Mouse (Mus musculus) kidney, postnatal 0 days (tissue): Measurements from ENCODE around the gene Ferd3l. TPM values are rescaled to one million over a fixed set of nuclear protein-coding genes. Genes with fewer than 3 reads are reported as not detected.
A peak's percentile ranks its signal among the peaks of the same experiment; 100 is the strongest.

ENCODE experiments used
- ATAC-seq: fragments of 200-750 bp; cut with Nextera tagmentation; replicated peaks from 2 replicates; pipeline ENCODE4 v1.8.0; 2017; ENCODE audit warnings: low read depth, moderate number of reproducible peaks, moderate TSS enrichment, moderate library complexity; ENCODE audit not compliant: low FRiP score
- DNase-seq: peaks from one replicate; pipeline ENCODE4 v3.0.0-alpha.2; 2016; ENCODE audit warnings: low spot score
- H3K27ac ChIP-seq: fragments of 300-500 bp; sonication (generic); 2 replicates; pipeline ENCODE4 v1.5.1; 2014; ENCODE audit warnings: mild to moderate bottlenecking
- H3K27me3 ChIP-seq: fragments of 300-500 bp; sonication (generic); 2 replicates; pipeline ENCODE4 v1.6.1; 2014; ENCODE audit warnings: low read length, mixed read lengths; ENCODE audit not compliant: insufficient read depth
- H3K36me3 ChIP-seq: fragments of 300-500 bp; sonication (generic); 2 replicates; pipeline ENCODE4 v1.6.1; 2014; ENCODE audit warnings: low read length, mixed read lengths; ENCODE audit not compliant: insufficient read depth
- H3K4me1 ChIP-seq: fragments of 300-500 bp; sonication (generic); replicated peaks from 2 replicates; pipeline ENCODE4 v1.6.1; 2014; ENCODE audit warnings: antibody characterized with exemption, low read length, mixed read lengths; ENCODE audit not compliant: insufficient read depth
- H3K4me2 ChIP-seq: fragments of 300-500 bp; sonication (generic); 2 replicates; pipeline ENCODE4 v1.6.1; 2014; ENCODE audit warnings: mild to moderate bottlenecking, low read length, moderate library complexity, mixed read lengths
- H3K4me3 ChIP-seq: fragments of 300-500 bp; sonication (generic); replicated peaks from 2 replicates; pipeline ENCODE4 v1.5.1; 2014; ENCODE audit warnings: low read depth, low read length
- H3K9ac ChIP-seq: fragments of 300-500 bp; sonication (generic); 2 replicates; pipeline ENCODE4 v1.6.1; 2014; ENCODE audit warnings: low read depth, low read length
- H3K9me3 ChIP-seq: fragments of 300-500 bp; sonication (generic); replicated peaks from 2 replicates; pipeline ENCODE4 v1.6.1; 2016; ENCODE audit warnings: low read length, inconsistent platforms, mixed read lengths
- CTCF ChIP-seq: IDR thresholded peaks from 2 replicates; pipeline ENCODE4 v1.5.1; 2016; ENCODE audit warnings: antibody characterized with exemption, low read depth, mild to moderate bottlenecking, moderate library complexity
- WGBS: fragments of 180-500 bp; shearing (Covaris S2); extraction: QIAGEN DNeasy Blood & Tissue Kit; methylation state at CpG from one replicate; pipeline ENCODE4 v1.1.7; 2014; 5-methylcytosine and 5-hydroxymethylcytosine counted together
- polyA plus RNA-seq: library from polyadenylated mRNA; unstranded; fragments of >200 nt; fragmentation: Nextera tagmentation; extraction: Ambion mirVana; gene quantifications from 2 replicates; pipeline ENCODE4 v1.2.1, GENCODE M21; 2015

Ferd3l gene
- polyA plus RNA-seq: not detected in 2 replicates

- no peaks in the 10 kb centered on the region for H3K9me3 ChIP-seq
Observed at GRCm38 (mm10) chr12:33928331-33929192, at the start of gene Ferd3l. Gene Ferd3l (plus strand): TSS chr12:33928425.

DNA sequence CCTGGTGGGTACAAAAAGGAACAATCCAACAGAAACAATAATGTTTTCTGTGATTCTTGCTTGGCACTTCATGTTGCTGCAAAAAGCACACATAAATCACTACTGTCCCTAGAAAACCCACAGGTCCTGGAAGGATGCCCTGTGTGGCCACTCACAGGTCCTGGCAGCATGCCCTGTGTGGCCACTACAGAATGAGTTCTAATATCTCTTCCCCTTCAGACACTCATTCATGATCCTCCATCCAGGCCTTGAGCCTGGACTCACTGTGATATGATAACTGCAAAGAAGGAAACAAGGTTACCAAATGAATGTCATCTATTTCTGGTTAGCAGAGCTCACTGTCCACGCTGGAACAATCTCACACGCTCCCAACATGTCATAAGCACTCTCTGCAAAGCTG, 34.3 kb upstream of the Ferd3l start:
- Histone ChIP-seq H3K36me3 (no peaks in the 10 kb centered on the region), H3K9me3 (no peaks in the 10 kb centered on the region; the same call in 1 of the 2 replicates), H3K9ac (no peak overlapping the region), H3K4me2 (no peak overlapping the region), H3K27ac (no peak overlapping the region), H3K4me3 (no peak overlapping the region), H3K27me3 (no peaks in the 10 kb centered on the region), H3K4me1 (no peaks in the 10 kb centered on the region)
- no peak for TF ChIP-seq CTCF
- DNase-seq (no peak), ATAC-seq (no peak)
- 77% methylated on average over 2 of the region's 2 CpGs for WGBS

More at GRCm38 (mm10) chr12:33928331-33929192, at the start of gene Ferd3l:
- Histone ChIP-seq H3K4me1 (no peaks in the 10 kb centered on the region), H3K27me3 (peaks cover 28% of the 10 kb centered on the region), H3K27ac (no peak within 1 kb of the TSS), H3K9ac (no peak within 1 kb of the TSS), H3K4me2 (no peak within 1 kb of the TSS), H3K4me3 (no peak within 1 kb of the TSS), H3K36me3 (no peaks in the 10 kb centered on the region)
- no peak for TF ChIP-seq CTCF
- no peak for ATAC-seq
- no peak for DNase-seq
- 1% methylated on average over 39 of the region's 39 CpGs for WGBS

DNA sequence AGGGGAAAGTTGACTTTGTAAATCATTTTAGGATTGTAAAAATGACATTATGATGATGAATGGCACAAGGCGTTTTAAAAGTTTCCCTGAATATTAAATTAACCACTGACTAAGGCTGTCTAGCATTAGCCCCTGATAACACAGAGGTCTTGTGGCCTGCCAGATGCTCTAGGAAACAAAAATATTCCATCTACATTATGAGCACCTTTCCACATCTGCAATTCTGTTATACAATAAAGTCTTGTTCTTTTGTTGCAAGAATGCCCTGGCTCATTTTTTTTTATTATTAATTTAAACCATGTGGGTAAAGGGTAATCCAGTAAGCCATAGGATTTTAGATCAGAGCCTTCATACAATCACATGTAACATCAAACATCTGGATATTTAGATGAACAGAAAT, 33.6 kb upstream of the Ferd3l start:
- H3K4me2 ChIP-seq: no peak overlapping the region
- no peak overlapping the region for H3K4me3 ChIP-seq
- no peaks in the 10 kb centered on the region for H3K4me1 ChIP-seq
- no peak for DNase-seq
- H3K36me3 ChIP-seq: no peaks in the 10 kb centered on the region
- H3K9me3 ChIP-seq: no peaks in the 10 kb centered on the region
- no peak overlapping the region for H3K27ac ChIP-seq
- no peak for ATAC-seq
- no peaks in the 10 kb centered on the region for H3K27me3 ChIP-seq
- WGBS: 53% methylated on average over 1 of the region's 1 CpGs
- no peak for TF ChIP-seq CTCF
- no peak overlapping the region for H3K9ac ChIP-seq

DNA sequence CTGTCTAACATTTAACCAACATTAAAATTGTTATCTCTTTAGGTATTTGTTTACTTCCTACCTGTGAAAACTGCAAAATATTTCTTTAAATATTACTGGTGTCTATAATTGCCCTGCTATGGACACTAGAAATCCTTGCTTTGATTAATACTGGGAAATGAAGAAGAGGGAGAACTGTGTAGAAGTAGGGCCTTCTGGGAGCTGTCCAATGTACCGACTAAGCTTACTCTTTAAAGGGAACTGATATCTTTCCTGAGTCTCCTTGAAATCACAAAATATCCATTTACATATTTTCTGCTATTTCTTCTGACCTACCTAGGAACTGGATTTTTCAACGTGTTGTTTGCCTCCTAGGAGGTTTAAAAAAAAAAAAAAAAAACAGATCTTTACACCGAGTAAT, 1.5 kb upstream of the Ferd3l start:
- H3K27me3 ChIP-seq: peaks cover 28% of the 10 kb centered on the region
- 5% methylated on average over 3 of the region's 3 CpGs for WGBS

DNA sequence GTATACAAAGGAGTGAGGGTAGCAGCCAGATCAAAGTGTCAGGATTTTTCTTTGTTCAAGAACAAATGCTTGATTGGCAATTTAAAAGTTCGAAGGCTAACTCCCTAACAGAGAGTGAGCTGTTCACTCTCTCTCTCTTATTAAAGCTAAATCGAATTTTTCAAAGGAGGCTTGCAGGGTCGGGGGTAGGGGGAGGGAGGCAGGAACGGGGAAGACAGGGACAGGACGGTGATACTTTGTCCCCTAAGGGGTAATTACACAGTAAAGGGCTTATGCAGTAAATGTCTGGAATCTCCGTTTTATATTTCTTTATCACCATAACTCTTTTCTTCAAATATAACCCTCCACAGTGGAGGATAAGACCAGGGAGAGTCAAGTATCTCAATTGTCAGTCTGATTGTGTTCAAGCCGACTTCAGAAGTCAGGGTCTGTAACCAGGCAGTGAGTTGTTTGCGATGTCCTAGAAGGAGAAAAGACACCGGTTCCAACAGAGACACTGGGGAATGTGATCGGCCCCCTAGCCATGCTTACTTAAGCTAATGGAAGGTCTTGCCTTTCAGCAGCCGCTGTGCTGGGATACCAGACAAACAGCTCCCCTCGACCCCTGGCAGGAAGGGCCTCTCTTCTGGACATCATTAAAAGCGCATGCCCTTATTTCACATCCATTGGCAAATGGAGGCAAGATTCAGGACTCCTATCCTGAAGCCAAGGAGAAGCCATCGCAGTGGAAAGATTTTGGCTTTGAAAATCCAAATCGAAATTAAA, 709 bp upstream of the Ferd3l start:
- Histone ChIP-seq H3K4me1 (no peaks in the 10 kb centered on the region), H3K4me3 (no peak overlapping the region), H3K9me3 (no peaks in the 10 kb centered on the region), H3K4me2 (no peak overlapping the region), H3K9ac (no peak overlapping the region), H3K36me3 (no peaks in the 10 kb centered on the region), H3K27ac (no peak overlapping the region), H3K27me3 (peaks cover 28% of the 10 kb centered on the region)
- no peak for DNase-seq
- TF ChIP-seq CTCF: no peak
- 1% methylated on average over 15 of the region's 15 CpGs for WGBS
- ATAC-seq: no peak

More for the DNA sequence above, 1.5 kb upstream of the Ferd3l start:
- Histone ChIP-seq H3K9ac (no peak overlapping the region), H3K4me1 (no peaks in the 10 kb centered on the region), H3K9me3 (no peaks in the 10 kb centered on the region), H3K36me3 (no peaks in the 10 kb centered on the region), H3K27ac (no peak overlapping the region), H3K4me3 (no peak overlapping the region), H3K4me2 (no peak overlapping the region)
- ATAC-seq (no peak), DNase-seq (peak; percentile 62)
- TF ChIP-seq CTCF: no peak

GRCm38 (mm10) chr12:33952843-33953242, 24.6 kb downstream of the Ferd3l start:
- 5% methylated on average over 3 of the region's 3 CpGs for WGBS
- Histone ChIP-seq H3K4me2 (no peak overlapping the region), H3K9ac (no peak overlapping the region), H3K27ac (no peak overlapping the region), H3K27me3 (peaks cover 30% of the 10 kb centered on the region), H3K9me3 (no peaks in the 10 kb centered on the region), H3K4me3 (no peak overlapping the region), H3K4me1 (peaks cover 8% of the 10 kb centered on the region; the same call in 1 of the 2 replicates), H3K36me3 (no peaks in the 10 kb centered on the region)
- no peak for ATAC-seq
- DNase-seq: peak; percentile 61
- peak; percentile 72 for TF ChIP-seq CTCF
